Mouse (Mus musculus): ENCODE data around the gene Rcan1. TPM values are rescaled to one million over a fixed set of nuclear protein-coding genes. Genes with fewer than 3 reads are reported as not detected.
A peak's percentile ranks its signal among the peaks of the same experiment; 100 is the strongest.

The Rcan1 gene
- polyA plus RNA-seq, 1 experiment from 2014 or later = 19.6 TPM

DNA sequence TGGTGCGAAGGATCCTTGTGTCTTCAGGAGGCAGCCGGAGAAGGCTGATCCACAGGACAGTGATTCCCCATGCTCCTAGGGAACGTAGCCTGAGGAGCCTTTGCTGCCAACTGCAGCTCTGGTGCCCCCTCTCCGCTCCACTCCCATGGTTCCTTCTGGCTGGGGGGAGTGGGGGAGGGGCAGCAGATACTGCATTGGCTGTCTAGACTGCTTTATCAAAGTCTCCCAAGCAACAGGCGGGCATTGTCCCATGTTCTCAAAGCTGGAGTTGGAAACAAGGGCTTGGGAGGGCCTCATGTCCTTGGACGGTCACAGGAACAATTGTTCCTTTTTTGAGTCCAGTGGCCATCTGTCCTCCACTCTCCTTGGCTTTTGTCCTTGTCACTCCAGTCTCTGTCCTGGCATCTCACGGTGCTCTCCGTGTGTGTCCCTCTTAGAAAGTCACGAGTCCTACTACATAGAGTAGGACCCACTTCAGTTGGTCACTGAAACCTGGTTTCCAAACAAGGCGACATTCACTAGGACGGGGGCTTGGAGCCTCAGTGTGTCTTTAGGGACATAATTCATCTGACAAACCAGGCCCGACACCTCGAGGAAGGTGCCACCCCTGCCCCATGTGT lies 124.3 kb downstream of the Rcan1 start:
- 74% methylated on average over 13 of the region's 13 CpGs for WGBS
- Histone ChIP-seq H3K36me3 (ENCODE audit: control insufficient read depth, insufficient read depth, low read length) (no peaks in the 10 kb centered on the region), H3K4me2 (ENCODE audit: low read depth, low read length) (no peak overlapping the region), H3K27me3 (ENCODE audit: control insufficient read depth, insufficient read depth, low read length) (no peaks in the 10 kb centered on the region), H3K4me1 (ENCODE audit: control insufficient read depth, insufficient read depth, low read length) (no peaks in the 10 kb centered on the region), H3K9me3 (replicated peaks; ENCODE audit: control insufficient read depth, low read length) (no peaks in the 10 kb centered on the region), H3K27ac (ENCODE audit: low read length) (no peak overlapping the region), H3K9ac (ENCODE audit: low read length) (no peak overlapping the region), H3K4me3 (replicated peaks; ENCODE audit: low read length) (no peak overlapping the region)
- ATAC-seq (ENCODE audit: insufficient read depth, low FRiP score) = peak; percentile 47; the same call in 1 of the 2 replicates

DNA sequence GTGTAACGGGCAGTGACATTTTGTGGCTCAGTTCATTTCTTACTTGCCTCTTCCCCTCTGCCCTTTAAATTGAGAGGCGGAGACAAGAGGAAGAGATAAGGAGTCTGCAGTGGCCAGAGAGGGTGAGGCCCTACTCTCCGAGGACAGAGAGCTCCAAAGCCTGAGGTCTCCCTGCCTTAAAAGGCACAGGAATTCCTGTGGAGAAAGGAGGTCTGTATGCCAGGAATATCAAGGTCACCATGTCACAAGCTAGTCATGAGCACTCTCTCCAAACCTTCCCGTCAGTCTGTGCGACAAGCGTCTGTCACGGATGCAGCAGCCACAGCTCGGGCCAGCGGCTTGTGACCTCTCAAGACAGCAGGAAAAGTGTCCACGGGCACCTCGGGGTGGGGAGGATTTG lies 125.5 kb downstream of the Rcan1 start:
- no peak overlapping the region for H3K4me3 ChIP-seq (replicated peaks; ENCODE audit: low read length)
- ATAC-seq (ENCODE audit: insufficient read depth, low FRiP score) = no peak
- no peak overlapping the region for H3K4me2 ChIP-seq (ENCODE audit: low read depth, low read length)
- no peak overlapping the region for H3K9ac ChIP-seq (ENCODE audit: low read length)
- H3K27ac ChIP-seq (ENCODE audit: low read length) = no peak overlapping the region
- no peaks in the 10 kb centered on the region for H3K9me3 ChIP-seq (replicated peaks; ENCODE audit: control insufficient read depth, low read length)
- H3K4me1 ChIP-seq (ENCODE audit: control insufficient read depth, insufficient read depth, low read length) = no peaks in the 10 kb centered on the region
- no peaks in the 10 kb centered on the region for H3K36me3 ChIP-seq (ENCODE audit: control insufficient read depth, insufficient read depth, low read length)
- 42% methylated on average over 11 of the region's 11 CpGs for WGBS
- H3K27me3 ChIP-seq (ENCODE audit: control insufficient read depth, insufficient read depth, low read length) = no peaks in the 10 kb centered on the region

Other genes with a start within 250 kb of the Rcan1 start
- gene Kcne2, start 178.5 kb downstream of the Rcan1 start, polyA plus RNA-seq (2015; fragmentation: Nextera tagmentation; extraction: Ambion mirVana) = 5.1 and 6.0 TPM in 2 replicates
- gene Smim11, start 169.6 kb downstream of the Rcan1 start, polyA plus RNA-seq (2015; fragmentation: Nextera tagmentation; extraction: Ambion mirVana) = 120 and 153 TPM in 2 replicates
- gene Fam243, start 149.4 kb downstream of the Rcan1 start, polyA plus RNA-seq (2015; fragmentation: Nextera tagmentation; extraction: Ambion mirVana) = not detected in 2 replicates
- 0.92 and 1.6 TPM in 2 replicates for gene Kcne1, start 111.4 kb downstream of the Rcan1 start, polyA plus RNA-seq (2015; fragmentation: Nextera tagmentation; extraction: Ambion mirVana)
- gene Clic6, start 14.9 kb upstream of the Rcan1 start, polyA plus RNA-seq (2015; fragmentation: Nextera tagmentation; extraction: Ambion mirVana) = 17.8 and 20.3 TPM in 2 replicates

Data from stomach, embryonic 16.5 days (tissue).